Mouse (Mus musculus): ENCODE measurements around the gene Trip10. TPM values are rescaled to one million over a fixed set of nuclear protein-coding genes. Genes with fewer than 3 reads are reported as not detected.

The Trip10 gene
- polyA plus RNA-seq, 1 experiment, result 4.5 TPM

GRCm38 (mm10) chr17:57283906-57284305 lies 34.7 kb downstream of the Trip10 start:
- Histone ChIP-seq H3K4me1 (ENCODE audit: control insufficient read depth, insufficient read depth, low read length) (peaks cover 4% of the 10 kb centered on the region), H3K27me3 (ENCODE audit: control insufficient read depth, insufficient read depth, low read length) (no peaks in the 10 kb centered on the region), H3K27ac (ENCODE audit: control insufficient read depth, insufficient read depth, low read depth, low read length) (no peak overlapping the region), H3K36me3 (ENCODE audit: control insufficient read depth, insufficient read depth, low read length) (no peaks in the 10 kb centered on the region), H3K4me3 (ENCODE audit: control insufficient read depth, low read depth, low read length) (no peak overlapping the region)
- TF ChIP-seq POLR2A (IDR thresholded peaks at IDR 0.05; ENCODE audit: control insufficient read depth, low read depth, low read length) (no peak), CTCF (IDR thresholded peaks at IDR 0.05; ENCODE audit: control insufficient read depth, insufficient read depth, insufficient replicate concordance, low read depth, low read length) (no peak)

- Histone ChIP-seq H3K27ac (ENCODE audit: control insufficient read depth, insufficient read depth, low read depth, low read length) (no peak overlapping the region), H3K36me3 (ENCODE audit: control insufficient read depth, insufficient read depth, low read length) (no peaks in the 10 kb centered on the region), H3K4me3 (ENCODE audit: control insufficient read depth, low read depth, low read length) (no peak overlapping the region), H3K27me3 (ENCODE audit: control insufficient read depth, insufficient read depth, low read length) (no peaks in the 10 kb centered on the region), H3K4me1 (ENCODE audit: control insufficient read depth, insufficient read depth, low read length) (no peaks in the 10 kb centered on the region)
- no peak for TF ChIP-seq POLR2A (IDR thresholded peaks at IDR 0.05; ENCODE audit: control insufficient read depth, low read depth, low read length)
- no peak for TF ChIP-seq CTCF (IDR thresholded peaks at IDR 0.05; ENCODE audit: control insufficient read depth, insufficient read depth, insufficient replicate concordance, low read depth, low read length)
These were observed 35.8 kb downstream of the Trip10 start for GRCm38 (mm10) chr17:57285077-57285476.

- no peak overlapping the region for H3K4me3 ChIP-seq (ENCODE audit: control insufficient read depth, low read depth, low read length)
- no peaks in the 10 kb centered on the region for H3K36me3 ChIP-seq (ENCODE audit: control insufficient read depth, insufficient read depth, low read length)
- H3K27ac ChIP-seq (ENCODE audit: control insufficient read depth, insufficient read depth, low read depth, low read length), result no peak overlapping the region
- H3K27me3 ChIP-seq (ENCODE audit: control insufficient read depth, insufficient read depth, low read length), result no peaks in the 10 kb centered on the region
- TF ChIP-seq CTCF (IDR thresholded peaks at IDR 0.05; ENCODE audit: control insufficient read depth, insufficient read depth, insufficient replicate concordance, low read depth, low read length) (no peak), POLR2A (IDR thresholded peaks at IDR 0.05; ENCODE audit: control insufficient read depth, low read depth, low read length) (no peak)
- H3K4me1 ChIP-seq (ENCODE audit: control insufficient read depth, insufficient read depth, low read length), result no peaks in the 10 kb centered on the region
These were observed 37.6 kb downstream of the Trip10 start for GRCm38 (mm10) chr17:57286718-57287355.

GRCm38 (mm10) chr17:57289252-57289651 lies 40.0 kb downstream of the Trip10 start:
- H3K27ac ChIP-seq (ENCODE audit: control insufficient read depth, insufficient read depth, low read depth, low read length), result no peak overlapping the region
- TF ChIP-seq CTCF (IDR thresholded peaks at IDR 0.05; ENCODE audit: control insufficient read depth, insufficient read depth, insufficient replicate concordance, low read depth, low read length) (no peak), POLR2A (IDR thresholded peaks at IDR 0.05; ENCODE audit: control insufficient read depth, low read depth, low read length) (no peak)

GRCm38 (mm10) chr17:57290001-57290670 lies 40.9 kb downstream of the Trip10 start:
- Histone ChIP-seq H3K27ac (ENCODE audit: control insufficient read depth, insufficient read depth, low read depth, low read length) (no peak overlapping the region), H3K4me3 (ENCODE audit: control insufficient read depth, low read depth, low read length) (no peak overlapping the region), H3K27me3 (ENCODE audit: control insufficient read depth, insufficient read depth, low read length) (no peaks in the 10 kb centered on the region), H3K36me3 (ENCODE audit: control insufficient read depth, insufficient read depth, low read length) (no peaks in the 10 kb centered on the region), H3K4me1 (ENCODE audit: control insufficient read depth, insufficient read depth, low read length) (no peaks in the 10 kb centered on the region)
- no peak for TF ChIP-seq POLR2A (IDR thresholded peaks at IDR 0.05; ENCODE audit: control insufficient read depth, low read depth, low read length)

More at GRCm38 (mm10) chr17:57289252-57289651, 40.0 kb downstream of the Trip10 start:
- Histone ChIP-seq H3K36me3 (ENCODE audit: control insufficient read depth, insufficient read depth, low read length) (no peaks in the 10 kb centered on the region), H3K4me3 (ENCODE audit: control insufficient read depth, low read depth, low read length) (no peak overlapping the region), H3K27me3 (ENCODE audit: control insufficient read depth, insufficient read depth, low read length) (no peaks in the 10 kb centered on the region), H3K4me1 (ENCODE audit: control insufficient read depth, insufficient read depth, low read length) (no peaks in the 10 kb centered on the region)

GRCm38 (mm10) chr17:57290671-57291055 lies 41.4 kb downstream of the Trip10 start:
- Histone ChIP-seq H3K4me3 (ENCODE audit: control insufficient read depth, low read depth, low read length) (no peak overlapping the region), H3K36me3 (ENCODE audit: control insufficient read depth, insufficient read depth, low read length) (no peaks in the 10 kb centered on the region), H3K4me1 (ENCODE audit: control insufficient read depth, insufficient read depth, low read length) (no peaks in the 10 kb centered on the region), H3K27ac (ENCODE audit: control insufficient read depth, insufficient read depth, low read depth, low read length) (no peak overlapping the region), H3K27me3 (ENCODE audit: control insufficient read depth, insufficient read depth, low read length) (no peaks in the 10 kb centered on the region)
- TF ChIP-seq POLR2A (IDR thresholded peaks at IDR 0.05; ENCODE audit: control insufficient read depth, low read depth, low read length), result no peak
- TF ChIP-seq CTCF (IDR thresholded peaks at IDR 0.05; ENCODE audit: control insufficient read depth, insufficient read depth, insufficient replicate concordance, low read depth, low read length), result no peak

GRCm38 (mm10) chr17:57292302-57292701 lies 43.0 kb downstream of the Trip10 start:
- H3K27me3 ChIP-seq (ENCODE audit: control insufficient read depth, insufficient read depth, low read length), result no peaks in the 10 kb centered on the region
- no peak for TF ChIP-seq CTCF (IDR thresholded peaks at IDR 0.05; ENCODE audit: control insufficient read depth, insufficient read depth, insufficient replicate concordance, low read depth, low read length)
- H3K4me3 ChIP-seq (ENCODE audit: control insufficient read depth, low read depth, low read length), result no peak overlapping the region
- H3K27ac ChIP-seq (ENCODE audit: control insufficient read depth, insufficient read depth, low read depth, low read length), result no peak overlapping the region
- H3K4me1 ChIP-seq (ENCODE audit: control insufficient read depth, insufficient read depth, low read length), result no peaks in the 10 kb centered on the region
- H3K36me3 ChIP-seq (ENCODE audit: control insufficient read depth, insufficient read depth, low read length), result no peaks in the 10 kb centered on the region
